Mouse (Mus musculus): ENCODE data around the gene Ngfr.

Ngfr gene

DNA sequence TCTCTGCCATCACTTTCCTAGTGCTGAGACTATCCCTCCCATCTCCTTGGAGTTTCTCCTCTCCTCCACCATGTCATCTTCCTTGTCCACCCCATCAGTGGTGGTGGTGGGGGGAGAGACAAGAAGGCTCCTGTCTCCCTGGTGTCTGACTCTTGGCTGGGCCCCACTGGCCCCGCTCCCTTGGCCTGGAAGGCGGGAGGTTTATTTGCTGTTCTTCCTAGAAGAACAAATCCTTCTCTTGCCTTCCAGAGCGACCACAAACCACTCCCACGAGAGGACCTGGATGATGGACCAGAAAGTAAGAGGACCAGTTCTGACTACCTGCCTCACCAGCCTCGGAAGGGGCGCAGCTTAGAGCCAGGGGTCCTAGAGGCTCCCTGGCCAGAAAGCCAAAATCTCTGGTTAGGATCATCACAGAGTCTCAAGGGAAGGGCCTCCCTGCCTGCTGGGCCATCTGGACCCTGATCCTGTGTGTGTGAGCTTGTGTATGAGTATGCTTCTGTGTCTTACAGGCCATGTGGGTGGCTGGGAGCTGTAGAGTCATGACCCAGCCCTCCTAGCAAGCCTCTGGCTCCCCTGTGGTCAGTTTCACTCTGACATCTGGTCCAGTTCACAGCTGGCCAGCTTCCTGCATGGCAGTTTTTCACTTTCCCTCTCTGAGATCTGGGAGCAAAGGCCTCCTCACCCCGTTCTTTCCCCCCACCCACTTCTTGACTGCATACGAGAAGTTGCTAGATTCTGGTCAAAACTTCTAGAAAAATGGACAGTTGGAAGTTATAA is 19.4 kb downstream of the Ngfr start:
- DNase-seq (ENCODE audit: extremely low spot score, low spot score), result peak; percentile 36

DNA sequence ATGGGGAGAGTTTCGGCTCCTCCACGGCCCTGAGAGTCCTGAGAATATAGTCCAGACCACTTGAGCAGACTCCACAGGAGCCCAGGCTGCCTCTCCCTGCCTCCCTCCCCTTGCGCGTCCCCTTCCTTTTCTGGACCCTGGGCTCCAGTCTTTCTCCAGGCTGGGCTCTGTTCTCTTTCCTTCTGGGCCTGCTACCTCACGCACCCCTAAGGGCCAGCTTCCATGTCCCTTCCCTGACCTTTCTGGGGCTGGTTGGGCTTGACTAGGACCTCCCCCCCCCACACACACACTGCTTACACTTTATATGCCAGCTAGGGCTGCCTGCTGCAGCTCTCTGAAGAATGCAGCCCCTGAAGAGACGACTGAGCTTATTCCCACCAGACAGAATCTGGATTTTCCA is 20.2 kb downstream of the Ngfr start:
- DNase-seq (ENCODE audit: extremely low spot score, low spot score), result peak; percentile 33

GRCm38 (mm10) chr11:95565327-95565726 is 22.2 kb downstream of the Ngfr start:
- DNase-seq (ENCODE audit: extremely low spot score, low spot score), result peak; percentile 43

DNA sequence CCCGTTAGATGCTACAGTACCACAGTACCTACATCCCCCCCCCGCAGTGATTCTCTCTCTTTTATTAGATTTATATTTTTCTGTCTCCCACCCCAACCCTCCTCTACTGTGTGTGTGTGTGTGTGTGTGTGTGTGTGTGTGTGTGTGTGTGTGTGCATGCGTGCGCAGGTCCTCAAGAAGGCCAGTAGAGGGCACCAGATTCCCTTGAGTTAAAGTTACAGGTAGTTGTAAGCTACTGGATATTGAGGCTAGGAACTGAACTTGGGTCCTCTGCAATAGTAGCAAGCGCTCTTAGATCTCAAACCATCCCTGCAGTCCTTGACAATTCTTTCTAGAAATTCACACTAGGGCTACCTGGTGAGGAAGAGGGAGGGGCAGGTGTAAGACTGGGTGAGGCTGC is 23.7 kb downstream of the Ngfr start:
- no peak for DNase-seq (ENCODE audit: extremely low spot score, low spot score)

DNA sequence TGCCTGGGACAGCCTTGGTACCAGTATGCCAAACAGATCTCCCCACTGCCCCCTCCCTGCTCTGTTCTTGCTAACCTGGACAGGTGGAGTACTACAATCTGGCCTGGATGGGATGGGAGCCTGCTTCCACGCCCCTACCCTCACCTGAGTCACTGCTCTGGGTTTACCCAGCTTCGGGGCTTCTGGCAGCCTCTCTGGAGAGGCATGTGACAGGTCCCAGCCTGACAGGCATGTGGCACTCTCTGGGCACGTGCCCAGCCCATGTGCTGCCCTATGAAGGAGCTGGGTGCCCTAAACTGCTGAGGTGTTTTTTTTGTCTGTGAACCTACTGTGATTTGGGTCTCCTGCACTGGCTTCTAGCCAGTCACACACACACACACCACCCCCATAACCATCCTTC is 26.8 kb downstream of the Ngfr start:
- no peak for DNase-seq (ENCODE audit: extremely low spot score, low spot score)

- no peak for DNase-seq (ENCODE audit: extremely low spot score, low spot score)
These were observed 27.8 kb downstream of the Ngfr start for GRCm38 (mm10) chr11:95559761-95560160.

DNA sequence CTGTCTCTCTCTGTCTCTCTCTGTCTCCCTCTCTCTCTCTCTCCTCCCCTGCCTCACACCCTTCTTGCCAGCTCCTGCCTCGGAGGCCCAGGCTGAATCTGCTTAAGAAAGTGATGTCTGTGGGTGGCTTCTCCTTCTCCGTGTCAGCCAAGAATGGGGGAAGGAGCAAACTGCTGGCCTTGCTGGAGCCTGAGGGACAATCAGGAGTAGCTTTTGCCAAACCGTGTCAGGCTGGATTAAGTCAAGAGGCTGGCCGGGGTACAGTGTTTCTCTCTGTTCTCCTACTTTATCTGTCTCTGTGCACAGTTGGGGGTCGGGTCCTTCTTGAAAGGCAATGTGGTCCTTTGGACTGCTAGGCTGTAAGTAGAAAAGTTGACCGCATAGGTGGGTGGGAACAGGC is 29.8 kb downstream of the Ngfr start:
- no peak for DNase-seq (ENCODE audit: extremely low spot score, low spot score)

GRCm38 (mm10) chr11:95557032-95557431 is 30.5 kb downstream of the Ngfr start:
- DNase-seq (ENCODE audit: extremely low spot score, low spot score), result no peak

DNA sequence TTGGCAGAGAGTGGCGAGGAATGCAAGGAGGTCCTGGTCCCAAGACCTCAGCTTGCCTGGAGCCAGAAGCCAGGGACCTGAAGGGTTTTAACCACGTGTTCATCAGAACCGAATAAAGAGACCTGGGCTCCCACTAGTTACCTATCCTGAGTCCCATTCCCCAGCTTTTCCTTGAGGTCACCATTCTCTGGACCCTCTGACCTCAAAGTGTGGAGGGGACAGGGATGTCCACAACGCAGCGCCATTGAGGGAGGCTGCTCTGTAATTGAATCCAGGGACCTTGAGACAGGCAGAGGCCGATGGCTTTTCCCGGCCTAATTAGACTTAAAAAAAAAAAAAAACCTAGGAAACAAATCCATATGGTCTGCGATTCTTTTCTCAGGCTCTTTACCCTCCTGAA is 32.3 kb downstream of the Ngfr start:
- DNase-seq (ENCODE audit: extremely low spot score, low spot score), result no peak

DNA sequence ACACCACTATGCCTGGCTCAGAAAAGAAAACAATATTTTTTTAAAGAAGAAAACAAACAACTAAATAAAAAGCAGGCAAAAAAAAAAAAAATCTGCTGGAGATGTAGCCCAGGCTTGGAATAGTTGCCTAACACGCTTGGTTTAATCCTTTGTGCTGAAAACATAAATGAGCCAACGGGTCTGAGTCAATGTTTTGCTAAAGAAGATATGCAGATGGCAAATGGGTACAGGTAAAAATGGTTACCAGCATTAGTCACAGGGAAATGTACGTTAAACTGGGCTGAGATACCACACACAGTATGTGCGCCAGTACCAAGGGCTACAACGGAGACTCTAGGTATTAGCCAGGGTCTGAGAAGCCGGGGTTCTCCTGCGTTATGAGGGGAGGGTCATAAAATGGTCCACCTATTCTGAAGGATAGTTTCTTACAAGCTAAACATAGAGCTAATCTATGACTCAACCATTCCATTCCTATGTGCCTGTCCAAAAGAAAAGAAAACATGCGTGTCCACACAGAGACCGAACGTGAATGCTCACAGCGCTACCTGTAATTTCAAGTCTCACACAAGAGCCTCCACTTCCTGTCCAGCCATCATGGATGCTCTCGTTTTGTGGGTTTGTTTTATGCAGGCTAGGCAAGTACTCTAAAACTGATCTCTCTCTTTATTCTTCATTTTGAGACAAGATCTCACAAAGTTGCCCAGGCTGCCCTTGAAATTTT is 37.1 kb downstream of the Ngfr start:
- DNase-seq (ENCODE audit: extremely low spot score, low spot score), result no peak

DNA sequence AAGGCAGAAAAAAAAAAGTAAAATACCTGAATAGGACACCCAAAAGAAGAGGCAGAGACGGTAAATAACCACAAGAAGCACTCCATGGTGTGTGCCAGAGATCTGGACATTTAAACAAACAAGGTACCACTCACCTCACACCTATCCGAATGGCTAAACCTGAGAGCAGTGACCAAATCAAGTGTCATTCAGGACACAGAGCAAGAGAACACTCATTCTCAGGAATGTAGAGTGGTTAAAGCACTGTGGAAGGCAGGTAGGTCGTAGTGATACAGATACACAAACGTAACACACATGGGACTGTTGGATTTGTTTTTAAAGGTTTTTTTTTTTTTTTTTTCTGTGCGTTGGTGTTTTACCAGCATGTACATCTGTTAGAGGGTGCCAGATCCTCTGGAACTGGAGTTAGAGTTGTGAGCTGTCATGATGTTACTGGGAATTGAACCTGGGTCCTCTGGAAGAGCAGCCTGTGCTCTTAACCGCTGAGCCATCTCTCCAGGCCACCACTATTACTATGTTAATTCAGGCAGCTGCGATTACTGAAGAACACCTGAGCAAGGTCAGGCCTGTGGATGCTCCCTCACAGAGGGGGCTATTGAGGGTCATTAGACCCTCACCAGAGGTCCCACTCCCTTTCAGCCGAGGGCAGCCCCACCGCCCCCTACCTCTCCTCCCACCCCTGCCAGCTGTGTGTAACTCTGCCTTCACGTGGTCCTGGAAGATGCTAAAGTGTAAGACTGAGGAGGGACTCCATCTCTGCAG is 41.3 kb downstream of the Ngfr start:
- no peak for DNase-seq (ENCODE audit: extremely low spot score, low spot score)

DNA sequence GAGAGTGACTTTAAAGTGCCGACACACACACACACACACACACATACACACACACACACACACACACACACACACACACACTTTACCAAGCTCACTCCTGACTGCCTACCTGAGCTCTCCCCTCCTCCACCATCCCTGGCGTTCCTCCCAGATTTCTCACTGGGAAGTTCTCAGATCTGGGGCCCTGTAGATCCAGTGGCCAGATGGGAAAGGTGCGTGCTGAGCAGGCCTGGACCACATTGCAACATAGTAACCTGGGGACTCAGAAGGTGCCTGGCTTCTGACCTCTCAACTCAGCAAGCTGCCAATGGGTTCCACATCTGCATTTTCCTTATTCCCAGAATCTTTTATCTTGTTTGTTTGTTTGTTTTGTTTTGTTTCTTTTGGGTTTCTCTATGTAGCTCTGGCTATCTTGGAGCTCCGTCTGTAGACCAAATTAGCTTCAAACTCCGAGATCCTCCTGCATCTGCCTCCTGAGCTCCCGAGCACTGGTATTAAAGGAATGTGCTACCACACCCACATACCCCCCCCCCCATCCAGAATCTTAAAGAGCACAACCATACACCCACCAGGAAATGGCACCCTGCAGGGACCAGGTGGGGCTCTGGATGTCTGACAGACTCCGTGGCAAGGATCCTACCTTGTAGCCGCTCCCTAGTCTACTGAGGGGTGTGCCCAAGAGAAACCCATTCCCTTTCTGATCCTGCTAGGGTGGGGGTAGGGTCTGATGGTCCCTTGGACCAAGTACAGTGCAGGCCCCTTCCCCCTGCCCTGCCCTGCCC is 42.8 kb downstream of the Ngfr start:
- no peak for DNase-seq (ENCODE audit: extremely low spot score, low spot score)

DNA sequence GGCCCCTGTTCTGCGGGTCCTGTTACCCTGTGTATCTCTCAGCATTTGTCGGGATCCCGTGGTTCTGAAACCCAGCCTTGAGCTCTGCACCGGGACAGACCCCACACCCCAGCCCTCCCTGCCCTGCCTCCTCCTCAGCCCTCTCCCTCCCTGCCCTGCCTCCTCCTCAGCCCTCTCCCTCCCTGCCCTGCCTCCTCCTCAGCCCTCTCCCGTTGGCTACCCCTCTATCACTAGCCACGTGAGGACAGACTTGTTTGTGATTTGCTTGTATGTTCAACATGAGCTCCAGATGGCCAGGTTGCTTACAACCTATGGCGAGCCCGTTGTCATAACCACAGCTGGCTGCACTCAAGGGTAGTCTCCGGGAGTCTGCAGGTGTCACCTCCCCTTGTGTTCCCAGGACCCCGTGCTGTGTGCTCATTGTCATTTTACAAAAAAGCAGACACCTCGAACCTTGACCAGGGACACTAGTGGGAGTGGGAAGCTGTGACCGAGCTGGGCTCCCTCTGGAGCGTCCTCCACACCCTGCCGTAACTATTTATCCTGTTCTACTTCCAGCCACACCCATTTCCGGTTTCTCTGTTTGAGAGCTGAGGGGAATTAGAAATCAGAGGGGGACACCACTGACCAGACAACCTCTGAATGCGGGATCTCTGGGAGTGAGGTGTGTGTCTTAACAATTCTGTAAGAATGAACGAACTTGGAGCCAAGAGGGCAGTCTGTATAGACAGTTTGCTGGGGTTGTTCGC is 46.7 kb downstream of the Ngfr start:
- DNase-seq (ENCODE audit: extremely low spot score, low spot score), result no peak

DNA sequence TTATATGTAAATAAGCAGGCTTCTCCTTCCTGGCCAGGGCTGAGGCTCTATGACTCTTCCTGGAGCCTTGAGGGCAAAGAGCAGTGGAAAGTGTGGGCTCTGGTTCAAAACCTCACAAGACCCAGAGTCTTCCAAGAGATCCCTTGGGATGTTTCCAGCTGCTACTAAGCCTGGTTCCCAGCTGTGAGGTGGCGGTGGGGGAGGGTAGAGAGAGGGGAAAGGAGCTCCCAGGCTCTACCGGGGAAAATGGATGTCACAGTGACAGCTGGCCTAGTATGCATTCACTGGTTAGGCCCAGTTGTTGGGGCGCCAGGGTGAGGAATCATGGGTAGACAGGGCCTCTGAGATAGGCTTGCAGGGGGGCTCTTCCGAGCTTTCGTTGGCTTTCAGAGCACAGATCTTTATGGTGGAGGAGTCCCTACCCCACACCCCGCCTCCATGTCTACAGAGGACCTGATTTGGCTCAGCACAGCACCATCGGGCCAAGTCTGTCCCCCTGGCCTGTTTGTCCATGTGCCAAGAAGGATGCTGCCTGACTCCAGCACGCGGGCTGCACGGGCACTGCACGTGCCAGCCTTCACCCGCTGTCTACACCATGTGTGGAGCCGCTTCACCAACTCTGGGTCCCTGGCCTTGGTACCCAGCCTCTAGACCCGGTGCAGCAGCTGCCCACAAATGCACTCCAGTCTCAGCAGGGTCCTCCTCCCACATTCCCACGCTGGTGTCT is 49.0 kb downstream of the Ngfr start:
- no peak for DNase-seq (ENCODE audit: extremely low spot score, low spot score)

GRCm38 (mm10) chr11:95533484-95534160 is 53.9 kb downstream of the Ngfr start:
- DNase-seq (ENCODE audit: extremely low spot score, low spot score), result peak; percentile 97

- no peak for DNase-seq (ENCODE audit: extremely low spot score, low spot score)
These were observed 55.0 kb downstream of the Ngfr start for GRCm38 (mm10) chr11:95532353-95533072.

GRCm38 (mm10) chr11:95528231-95528630 is 59.3 kb downstream of the Ngfr start:
- no peak for DNase-seq (ENCODE audit: extremely low spot score, low spot score)

GRCm38 (mm10) chr11:95527307-95527706 is 60.2 kb downstream of the Ngfr start:
- DNase-seq (ENCODE audit: extremely low spot score, low spot score), result no peak

GRCm38 (mm10) chr11:95521563-95521962 is 66.0 kb downstream of the Ngfr start:
- peak; percentile 83 for DNase-seq (ENCODE audit: extremely low spot score, low spot score)

Data from neural tube, embryonic 10.5 days (tissue).